Mouse (Mus musculus): ENCODE data around the gene Ldah. TPM values are rescaled to one million over a fixed set of nuclear protein-coding genes. Genes with fewer than 3 reads are reported as not detected.

Ldah gene
- total RNA-seq, 2 experiments from 2014 or later = 49.2 to 51.2 TPM

DNA sequence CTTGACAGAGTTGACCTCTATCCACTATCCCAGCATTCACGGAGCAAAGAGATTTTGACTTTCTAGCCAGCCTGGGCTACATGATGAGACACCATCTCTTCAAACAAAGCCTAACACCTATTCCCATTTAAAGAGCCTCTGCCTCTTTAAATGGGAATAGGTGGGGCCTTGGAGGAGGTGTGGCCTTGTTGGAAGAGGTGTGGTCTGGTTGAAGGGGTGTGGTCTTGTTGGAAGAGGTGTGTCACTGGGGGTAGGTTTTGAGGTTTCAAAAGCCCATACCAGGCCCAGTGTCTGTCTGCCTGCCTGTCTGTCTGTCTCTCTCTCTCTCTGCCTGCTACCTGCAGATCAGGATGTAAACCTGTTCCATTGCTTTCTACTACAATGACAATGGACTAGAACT, 99.0 kb downstream of the Ldah start:
- no peak for DNase-seq
- intact Hi-C loops (cut with DNase I) = loop anchor here (5.0 to 10.0 kb wide), 3 partner anchors 250 to 432 kb away; no protein-coding TSS in a partner anchor

DNA sequence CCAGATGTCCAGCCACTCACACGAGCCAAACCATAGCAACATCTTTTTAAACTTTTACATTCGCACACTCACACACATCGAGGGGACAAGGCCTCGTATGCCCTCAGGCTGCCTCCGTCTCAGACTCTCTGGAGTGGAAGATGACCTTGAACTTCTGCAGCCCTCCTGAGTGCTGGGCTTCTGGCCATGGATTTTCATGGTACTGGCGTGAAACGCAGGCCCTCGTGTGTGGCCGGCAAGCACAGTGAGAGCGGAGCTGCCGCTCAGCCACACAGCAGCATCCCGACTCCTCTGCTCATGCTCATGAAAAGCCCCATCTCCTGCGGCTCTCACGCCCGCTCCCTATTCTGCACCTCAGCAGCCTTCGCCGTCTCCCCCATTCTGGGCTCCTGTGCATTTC, 103.1 kb downstream of the Ldah start:
- intact Hi-C loops (cut with DNase I) = no loop called here

DNA sequence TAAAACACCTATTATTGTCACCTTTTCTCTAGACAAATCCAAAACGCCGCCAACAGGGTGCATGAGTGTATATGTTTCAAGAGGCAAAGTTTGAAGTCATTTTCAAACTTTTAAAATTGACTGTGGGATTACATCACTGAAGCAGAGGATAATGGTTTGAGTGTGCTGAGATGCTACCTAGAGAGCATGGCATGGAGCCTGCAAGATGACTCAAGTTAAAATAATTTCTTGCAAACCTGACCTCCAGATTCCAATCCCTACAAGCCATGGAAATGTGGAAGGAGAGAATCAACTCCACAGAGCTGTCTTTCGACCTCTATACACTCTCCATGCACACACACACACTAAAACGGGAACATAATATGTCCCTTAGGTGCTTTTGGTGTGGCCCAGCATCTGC, 104.4 kb downstream of the Ldah start:
- intact Hi-C loops (cut with DNase I) = no loop called here
- no peak for DNase-seq

More for the DNA sequence above, 103.1 kb downstream of the Ldah start:
- DNase-seq = no peak

GRCm38 (mm10) chr12:8313270-8313771, 105.4 kb downstream of the Ldah start, which contains the start of gene Hs1bp3:
Gene Hs1bp3, plus strand, starts transcription at chr12:8313432.
- DNase-seq = peak; percentile 91
- intact Hi-C loops (cut with DNase I) = no loop called here

GRCm38 (mm10) chr12:8313773-8314172, 105.9 kb downstream of the Ldah start:
- DNase-seq = no peak
- intact Hi-C loops (cut with DNase I) = no loop called here

DNA sequence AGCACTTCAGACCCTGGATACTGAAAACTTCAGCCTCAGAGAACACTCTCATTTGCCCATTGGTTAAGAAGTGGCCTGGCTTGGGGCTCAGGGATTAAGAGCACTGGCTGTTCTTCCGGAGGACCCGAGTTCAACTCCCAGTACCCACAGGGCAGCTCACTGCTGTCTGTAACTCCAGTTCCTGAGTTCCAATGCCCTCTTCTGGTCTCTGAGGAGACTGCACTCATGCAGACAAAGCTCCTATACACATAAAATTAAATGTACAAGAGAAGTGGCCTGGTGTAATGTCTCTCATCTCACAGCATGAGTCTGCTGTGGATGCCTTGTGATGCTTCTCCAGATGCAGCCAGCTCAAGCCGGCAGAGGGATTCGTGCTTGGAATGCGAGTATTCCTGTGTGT, 108.6 kb downstream of the Ldah start:
- intact Hi-C loops (cut with DNase I) = no loop called here

DNA sequence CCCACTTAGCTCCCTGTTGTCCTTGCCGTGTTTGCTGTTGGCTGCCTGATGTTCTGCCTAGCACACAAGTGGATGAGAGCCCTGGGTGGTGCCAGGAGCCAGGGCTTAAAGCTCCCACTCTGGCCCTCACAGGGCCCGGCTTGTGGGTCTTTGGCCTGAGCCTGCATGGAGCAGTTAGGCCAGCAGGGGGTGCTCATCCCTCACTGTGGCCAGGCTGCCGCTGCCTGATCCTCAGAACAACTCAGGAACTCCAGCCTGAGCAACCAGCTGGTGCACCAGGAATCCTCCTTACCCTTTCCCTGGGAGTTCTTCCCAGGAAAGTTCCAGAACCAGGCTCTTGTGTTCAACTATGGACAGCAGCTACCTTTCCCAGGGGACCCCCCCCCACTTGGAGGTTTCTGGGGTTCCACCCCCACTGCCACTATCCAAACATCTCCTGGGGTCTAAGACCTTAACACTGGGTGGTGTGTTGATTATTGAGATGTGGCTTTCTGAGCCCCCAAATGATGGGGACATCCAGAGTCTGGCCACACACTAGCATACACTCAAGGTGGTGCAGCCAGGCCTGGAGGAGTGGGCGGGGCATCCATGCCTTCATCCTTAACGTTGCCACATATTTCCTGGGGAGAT, 112.3 kb downstream of the Ldah start:
- intact Hi-C loops (cut with DNase I) = no loop called here
- DNase-seq = peak; percentile 83

More for the DNA sequence above, 108.6 kb downstream of the Ldah start:
- DNase-seq = no peak

DNA sequence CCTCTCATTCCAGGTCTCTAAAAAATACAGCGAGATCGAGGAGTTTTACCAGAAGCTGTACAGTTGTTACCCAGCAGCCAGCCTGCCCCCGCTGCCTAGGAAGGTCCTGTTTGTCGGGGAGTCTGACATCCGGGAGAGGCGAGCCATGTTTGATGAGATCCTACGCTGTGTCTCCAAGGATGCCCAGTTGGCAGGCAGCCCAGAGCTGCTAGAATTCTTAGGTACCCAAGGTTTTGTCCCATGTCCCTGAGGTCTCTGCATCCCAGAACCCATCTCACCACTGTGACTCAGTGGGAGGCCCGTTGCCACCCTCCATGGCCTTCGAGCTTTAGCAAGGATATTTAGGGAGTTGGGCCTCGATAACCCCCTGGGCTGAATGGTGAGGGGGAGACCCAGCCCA, 113.6 kb downstream of the Ldah start:
- DNase-seq = no peak
- intact Hi-C loops (cut with DNase I) = no loop called here

GRCm38 (mm10) chr12:8324086-8324485, 116.2 kb downstream of the Ldah start:
- no peak for DNase-seq
- intact Hi-C loops (cut with DNase I) = no loop called here

DNA sequence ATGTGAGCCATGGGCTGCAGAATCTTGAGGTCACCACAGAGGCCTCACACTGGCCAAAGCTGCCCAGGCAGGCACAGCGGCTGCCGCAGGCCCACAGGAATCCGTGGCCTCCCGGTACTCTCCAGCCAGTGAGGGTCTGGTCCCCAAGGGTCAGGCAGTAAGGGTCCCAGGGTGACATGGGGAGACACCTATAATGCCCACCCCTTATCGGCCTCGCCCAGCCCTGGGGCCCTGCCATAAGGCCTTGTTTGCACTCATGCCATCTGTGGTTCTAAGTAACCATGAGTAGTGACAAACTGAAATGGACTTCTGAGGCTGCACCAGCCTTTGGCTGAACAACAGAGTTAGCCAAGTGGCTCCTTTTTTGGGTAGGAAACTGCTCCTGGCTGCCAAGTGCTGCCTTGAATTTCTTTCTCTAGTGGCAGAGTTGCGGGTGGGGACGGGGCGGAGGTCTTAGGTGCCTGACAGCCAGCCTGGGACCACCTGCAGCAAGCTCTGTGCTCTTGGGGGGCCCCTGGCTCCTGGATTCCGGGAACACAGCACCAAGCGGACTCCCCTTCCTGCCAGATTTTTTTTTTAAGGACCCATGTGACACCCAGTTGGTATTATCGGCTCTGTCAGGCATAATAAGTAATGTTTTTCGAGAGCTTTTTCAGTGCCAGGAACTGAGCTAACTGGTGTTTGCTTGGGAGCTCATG, 117.5 kb downstream of the Ldah start:
- peak; percentile 56 for DNase-seq
- intact Hi-C loops (cut with DNase I) = no loop called here

- DNase-seq = peak; percentile 71
- intact Hi-C loops (cut with DNase I) = loop anchor here (1.0 kb wide), 1 partner anchor 176 kb away; no protein-coding TSS in a partner anchor
These were observed 118.1 kb downstream of the Ldah start for GRCm38 (mm10) chr12:8325943-8326522.

GRCm38 (mm10) chr12:8326825-8327674, 119.1 kb downstream of the Ldah start:
- peak; percentile 97 for DNase-seq
- intact Hi-C loops (cut with DNase I) = loop anchor here (1.0 kb wide), 1 partner anchor 175 kb away; no protein-coding TSS in a partner anchor

DNA sequence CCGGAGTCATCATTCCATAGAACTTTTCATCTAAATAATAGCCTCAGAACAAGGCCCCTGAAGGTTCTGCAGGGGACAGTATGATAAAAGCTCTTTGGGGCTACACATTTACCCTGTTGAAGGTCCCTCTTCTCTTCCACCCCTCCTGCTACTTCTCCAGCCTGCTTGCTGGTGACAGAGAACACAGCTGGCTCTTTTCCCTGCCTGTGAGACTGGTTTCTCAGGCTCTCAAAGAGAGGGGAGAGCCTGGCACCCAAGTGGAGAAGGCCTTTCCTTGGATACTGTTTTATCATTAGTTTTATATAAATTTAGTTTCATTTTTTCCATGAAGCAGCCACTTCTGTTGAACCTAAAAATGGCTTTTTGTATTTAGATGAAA, 119.8 kb downstream of the Ldah start:
- no peak for DNase-seq
- intact Hi-C loops (cut with DNase I) = no loop called here

- intact Hi-C loops (cut with DNase I) = no loop called here
- no peak for DNase-seq
These were observed 121.3 kb downstream of the Ldah start for GRCm38 (mm10) chr12:8329236-8329635.

GRCm38 (mm10) chr12:8331489-8332173, 123.7 kb downstream of the Ldah start:
- peak; percentile 90 for DNase-seq
- intact Hi-C loops (cut with DNase I) = no loop called here

- intact Hi-C loops (cut with DNase I) = no loop called here
These were observed 124.3 kb downstream of the Ldah start for GRCm38 (mm10) chr12:8332174-8332542.

GRCm38 (mm10) chr12:8333617-8334016, 125.7 kb downstream of the Ldah start:
- no peak for DNase-seq
- intact Hi-C loops (cut with DNase I) = no loop called here

More at GRCm38 (mm10) chr12:8332174-8332542, 124.3 kb downstream of the Ldah start:
- DNase-seq = no peak

DNA sequence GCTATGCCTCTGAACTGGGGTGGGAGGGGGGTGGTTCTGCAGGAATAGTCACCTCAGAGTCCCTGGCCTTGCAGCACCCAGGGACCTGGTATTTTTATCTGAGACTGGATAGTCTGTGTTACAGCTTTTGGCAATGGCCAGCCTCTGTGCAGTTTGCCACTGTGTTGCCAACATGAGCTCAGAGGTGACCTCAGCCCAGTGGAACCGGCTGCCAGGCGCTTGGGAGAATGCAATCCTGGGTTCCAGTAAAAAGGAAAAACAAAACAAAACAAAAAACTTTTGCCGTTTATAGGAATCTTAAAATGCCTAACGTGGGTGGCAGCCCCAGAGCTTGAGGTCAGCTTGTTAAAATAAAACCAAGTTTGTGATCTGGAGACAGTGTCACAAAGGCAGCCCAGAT, 126.4 kb downstream of the Ldah start:
- no peak for DNase-seq

More for the DNA sequence above, 126.4 kb downstream of the Ldah start:
- intact Hi-C loops (cut with DNase I) = no loop called here
